Mouse (Mus musculus): ENCODE measurements around the gene Slc18a3. TPM values are rescaled to one million over a fixed set of nuclear protein-coding genes. Genes with fewer than 3 reads are reported as not detected.
A peak's percentile ranks its signal among the peaks of the same experiment; 100 is the strongest.

The Slc18a3 gene
- polyA plus RNA-seq, 1 experiment, result not detected

- TF ChIP-seq MYOD1 (IDR thresholded peaks at IDR 0.05; ENCODE audit: control insufficient read depth in 1 of 3, insufficient read length in 2 of 3, low read depth in 2 of 3) (no peak), POLR2AphosphoS2 (IDR thresholded peaks at IDR 0.05; ENCODE audit: insufficient read length, low read depth) (no peak), E2F4 (IDR thresholded peaks at IDR 0.05; ENCODE audit: insufficient read depth) (no peak), TCF12 (IDR thresholded peaks at IDR 0.05; ENCODE audit: insufficient read depth, poor library complexity, severe bottlenecking) (no peak), CEBPB (IDR thresholded peaks at IDR 0.05; ENCODE audit: insufficient read depth, poor library complexity, severe bottlenecking) (no peak), POLR2A (IDR thresholded peaks at IDR 0.05; ENCODE audit: insufficient read length, low read depth) (no peak), SRF (IDR thresholded peaks at IDR 0.05; ENCODE audit: control insufficient read depth, insufficient read length, low read depth) (no peak), MYOG (IDR thresholded peaks at IDR 0.05; ENCODE audit: control insufficient read depth in 1 of 3, insufficient read depth in 1 of 3, insufficient read length in 2 of 3, low read depth in 2 of 3) (no peak), USF1 (IDR thresholded peaks at IDR 0.05; ENCODE audit: low read depth) (no peak), TCF3 (IDR thresholded peaks at IDR 0.05; ENCODE audit: insufficient read length, low read depth) (no peak), MAX (IDR thresholded peaks at IDR 0.05; ENCODE audit: low read depth) (no peak), REST (IDR thresholded peaks at IDR 0.05; ENCODE audit: insufficient read depth, insufficient read length) (no peak)
- no peaks in the 10 kb centered on the region for H3K79me2 ChIP-seq (ENCODE audit: control insufficient read depth, insufficient read depth)
- H3K4me2 ChIP-seq (ENCODE audit: low read depth), result no peak overlapping the region
- H3K36me3 ChIP-seq (ENCODE audit: control insufficient read depth, insufficient read depth), result no peaks in the 10 kb centered on the region
- H3K27me3 ChIP-seq (ENCODE audit: control insufficient read depth, insufficient read depth, insufficient read length), result no peaks in the 10 kb centered on the region
- H3K4me3 ChIP-seq, result no peak overlapping the region
- no peak overlapping the region for H3ac ChIP-seq (ENCODE audit: control insufficient read depth, insufficient read length)
These were observed 43.6 kb upstream of the Slc18a3 start for GRCm38 (mm10) chr14:32508105-32508835.

DNA sequence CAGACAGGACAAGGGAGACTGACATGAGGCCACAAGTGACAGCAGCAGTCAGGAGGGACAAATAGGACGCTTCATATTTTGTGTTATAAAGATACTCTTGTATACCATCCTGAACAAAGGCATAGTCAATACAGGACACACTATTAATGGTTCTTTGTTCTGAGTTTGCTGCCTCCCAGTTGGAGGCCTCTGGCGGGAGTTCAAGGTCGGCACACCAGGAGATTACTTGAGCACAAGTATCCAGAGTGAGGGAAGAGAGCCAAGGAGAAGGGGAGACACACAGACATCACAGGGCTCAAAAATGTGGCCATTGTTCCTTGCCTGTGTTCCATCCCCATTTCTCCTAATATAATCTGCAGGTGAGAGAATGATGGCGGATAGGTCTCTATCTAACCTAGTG, 42.6 kb upstream of the Slc18a3 start:
- Histone ChIP-seq H3K27me3 (ENCODE audit: control insufficient read depth, insufficient read depth, insufficient read length) (no peaks in the 10 kb centered on the region), H3K79me2 (ENCODE audit: control insufficient read depth, insufficient read depth) (no peaks in the 10 kb centered on the region), H3K4me2 (ENCODE audit: low read depth) (no peak overlapping the region), H3ac (ENCODE audit: control insufficient read depth, insufficient read length) (no peak overlapping the region), H3K36me3 (ENCODE audit: control insufficient read depth, insufficient read depth) (no peaks in the 10 kb centered on the region), H3K4me3 (no peak overlapping the region)
- no peak for TF ChIP-seq MAX (IDR thresholded peaks at IDR 0.05; ENCODE audit: low read depth)
- no peak for TF ChIP-seq REST (IDR thresholded peaks at IDR 0.05; ENCODE audit: insufficient read depth, insufficient read length)
- no peak for TF ChIP-seq E2F4 (IDR thresholded peaks at IDR 0.05; ENCODE audit: insufficient read depth)
- TF ChIP-seq MYOD1 (IDR thresholded peaks at IDR 0.05; ENCODE audit: control insufficient read depth in 1 of 3, insufficient read length in 2 of 3, low read depth in 2 of 3), result no peak
- no peak for TF ChIP-seq MYOG (IDR thresholded peaks at IDR 0.05; ENCODE audit: control insufficient read depth in 1 of 3, insufficient read depth in 1 of 3, insufficient read length in 2 of 3, low read depth in 2 of 3)
- no peak for TF ChIP-seq TCF12 (IDR thresholded peaks at IDR 0.05; ENCODE audit: insufficient read depth, poor library complexity, severe bottlenecking)
- TF ChIP-seq TCF3 (IDR thresholded peaks at IDR 0.05; ENCODE audit: insufficient read length, low read depth), result no peak
- TF ChIP-seq POLR2A (IDR thresholded peaks at IDR 0.05; ENCODE audit: insufficient read length, low read depth), result no peak
- TF ChIP-seq USF1 (IDR thresholded peaks at IDR 0.05; ENCODE audit: low read depth), result no peak
- TF ChIP-seq POLR2AphosphoS2 (IDR thresholded peaks at IDR 0.05; ENCODE audit: insufficient read length, low read depth), result no peak
- TF ChIP-seq SRF (IDR thresholded peaks at IDR 0.05; ENCODE audit: control insufficient read depth, insufficient read length, low read depth), result no peak

DNA sequence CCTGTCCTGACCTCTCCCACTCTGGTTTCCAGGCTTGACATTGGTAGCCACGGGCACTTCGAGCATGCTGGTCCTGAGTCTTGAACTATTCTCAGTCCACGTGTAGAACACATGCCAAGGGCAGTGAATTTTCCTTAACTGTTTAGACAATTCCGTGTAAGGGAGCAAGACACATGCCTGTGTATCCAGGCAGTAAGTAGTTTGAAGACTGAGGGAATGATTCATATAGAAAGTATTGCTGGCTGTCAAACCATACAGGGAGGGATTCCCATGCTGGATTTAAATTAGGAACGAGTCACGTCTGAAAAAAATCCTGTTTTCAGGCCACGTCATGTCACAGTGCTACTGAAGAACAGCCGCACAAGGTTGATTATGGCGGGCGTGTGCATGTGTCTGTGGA, 41.7 kb upstream of the Slc18a3 start:
- H3K36me3 ChIP-seq (ENCODE audit: control insufficient read depth, insufficient read depth), result no peaks in the 10 kb centered on the region
- H3ac ChIP-seq (ENCODE audit: control insufficient read depth, insufficient read length), result no peak overlapping the region
- H3K4me2 ChIP-seq (ENCODE audit: low read depth), result peak overlapping the region; percentile 23
- H3K27me3 ChIP-seq (ENCODE audit: control insufficient read depth, insufficient read depth, insufficient read length), result no peaks in the 10 kb centered on the region
- TF ChIP-seq SRF (IDR thresholded peaks at IDR 0.05; ENCODE audit: control insufficient read depth, insufficient read length, low read depth) (no peak), MYOG (IDR thresholded peaks at IDR 0.05; ENCODE audit: control insufficient read depth in 1 of 3, insufficient read depth in 1 of 3, insufficient read length in 2 of 3, low read depth in 2 of 3) (peak in 1 of 3 experiments; percentile 13)
- H3K4me3 ChIP-seq, result no peak overlapping the region
- no peaks in the 10 kb centered on the region for H3K79me2 ChIP-seq (ENCODE audit: control insufficient read depth, insufficient read depth)

- Histone ChIP-seq H3K4me3 (no peak overlapping the region), H3K36me3 (ENCODE audit: control insufficient read depth, insufficient read depth) (no peaks in the 10 kb centered on the region), H3ac (ENCODE audit: control insufficient read depth, insufficient read length) (no peak overlapping the region), H3K27me3 (ENCODE audit: control insufficient read depth, insufficient read depth, insufficient read length) (no peaks in the 10 kb centered on the region), H3K4me2 (ENCODE audit: low read depth) (no peak overlapping the region), H3K79me2 (ENCODE audit: control insufficient read depth, insufficient read depth) (no peaks in the 10 kb centered on the region)
- TF ChIP-seq TCF3 (IDR thresholded peaks at IDR 0.05; ENCODE audit: insufficient read length, low read depth), result no peak
- TF ChIP-seq MAX (IDR thresholded peaks at IDR 0.05; ENCODE audit: low read depth), result no peak
- no peak for TF ChIP-seq CEBPB (IDR thresholded peaks at IDR 0.05; ENCODE audit: insufficient read depth, poor library complexity, severe bottlenecking)
- TF ChIP-seq E2F4 (IDR thresholded peaks at IDR 0.05; ENCODE audit: insufficient read depth), result no peak
- TF ChIP-seq USF1 (IDR thresholded peaks at IDR 0.05; ENCODE audit: low read depth), result no peak
- no peak for TF ChIP-seq TCF12 (IDR thresholded peaks at IDR 0.05; ENCODE audit: insufficient read depth, poor library complexity, severe bottlenecking)
- no peak for TF ChIP-seq REST (IDR thresholded peaks at IDR 0.05; ENCODE audit: insufficient read depth, insufficient read length)
- no peak for TF ChIP-seq MYOD1 (IDR thresholded peaks at IDR 0.05; ENCODE audit: control insufficient read depth in 1 of 3, insufficient read length in 2 of 3, low read depth in 2 of 3)
- TF ChIP-seq SRF (IDR thresholded peaks at IDR 0.05; ENCODE audit: control insufficient read depth, insufficient read length, low read depth), result no peak
- TF ChIP-seq POLR2A (IDR thresholded peaks at IDR 0.05; ENCODE audit: insufficient read length, low read depth), result no peak
- TF ChIP-seq MYOG (IDR thresholded peaks at IDR 0.05; ENCODE audit: control insufficient read depth in 1 of 3, insufficient read depth in 1 of 3, insufficient read length in 2 of 3, low read depth in 2 of 3), result no peak
- no peak for TF ChIP-seq POLR2AphosphoS2 (IDR thresholded peaks at IDR 0.05; ENCODE audit: insufficient read length, low read depth)
These were observed 39.2 kb upstream of the Slc18a3 start for GRCm38 (mm10) chr14:32503897-32504296.

Measured in myocyte (in vitro differentiated cells).